Mouse (Mus musculus) liver, embryonic 11.5 days (tissue): ENCODE measurements around the gene Olfr705. TPM values are rescaled to one million over a fixed set of nuclear protein-coding genes. Genes with fewer than 3 reads are reported as not detected.

Experiments
- polyA plus RNA-seq: library from polyadenylated mRNA; unstranded; fragments of >200 nt; fragmentation: Nextera tagmentation; extraction: Ambion mirVana; gene quantifications from 2 replicates; pipeline ENCODE4 v1.2.1, GENCODE M21; 2014

Olfr705 gene
- polyA plus RNA-seq, 1 experiment from 2014 or later = not detected

Other genes starting within 250 kb of the Olfr705 start
- not detected in 2 replicates for gene Olfr693, start 196.3 kb downstream of the Olfr705 start, polyA plus RNA-seq
- gene Olfr694, start 185.1 kb downstream of the Olfr705 start, polyA plus RNA-seq = not detected in 2 replicates
- gene Olfr695, start 160.5 kb downstream of the Olfr705 start, polyA plus RNA-seq = not detected in 2 replicates
- not detected in 2 replicates for gene Olfr697, start 134.4 kb downstream of the Olfr705 start, polyA plus RNA-seq
- gene Olfr698, start 121.5 kb downstream of the Olfr705 start, polyA plus RNA-seq = not detected in 2 replicates
- not detected in 2 replicates for gene Olfr699, start 83.7 kb downstream of the Olfr705 start, polyA plus RNA-seq
- not detected in 2 replicates for gene Olfr700, start 68.1 kb downstream of the Olfr705 start, polyA plus RNA-seq
- gene Olfr701, start 62.8 kb downstream of the Olfr705 start, polyA plus RNA-seq = not detected in 2 replicates
- not detected in 2 replicates for gene Olfr702, start 43.0 kb downstream of the Olfr705 start, polyA plus RNA-seq
- not detected in 2 replicates for gene Olfr703, start 33.5 kb downstream of the Olfr705 start, polyA plus RNA-seq
- not detected in 2 replicates for gene Olfr704, start 13.7 kb downstream of the Olfr705 start, polyA plus RNA-seq
- gene Olfr706, start 11.3 kb upstream of the Olfr705 start, polyA plus RNA-seq = not detected in 2 replicates
- not detected in 2 replicates for gene Olfr707, start 24.4 kb upstream of the Olfr705 start, polyA plus RNA-seq
- gene Olfr1532-ps1, start 31.1 kb upstream of the Olfr705 start, polyA plus RNA-seq = not detected in 2 replicates
- not detected in 2 replicates for gene Olfr709-ps1, start 55.3 kb upstream of the Olfr705 start, polyA plus RNA-seq
- gene Olfr710, start 71.4 kb upstream of the Olfr705 start, polyA plus RNA-seq = not detected in 2 replicates
- gene Olfr6, start 87.0 kb upstream of the Olfr705 start, polyA plus RNA-seq = not detected in 2 replicates
- gene Olfr711, start 98.6 kb upstream of the Olfr705 start, polyA plus RNA-seq = not detected in 2 replicates
- gene Olfr2, start 129.2 kb upstream of the Olfr705 start, polyA plus RNA-seq = not detected in 2 replicates
- not detected in 2 replicates for gene Olfr713, start 154.3 kb upstream of the Olfr705 start, polyA plus RNA-seq
- gene Olfr714, start 194.1 kb upstream of the Olfr705 start, polyA plus RNA-seq = not detected in 2 replicates
- gene Olfr17, start 216.3 kb upstream of the Olfr705 start, polyA plus RNA-seq = not detected in 2 replicates
- gene Olfr715b, start 233.5 kb upstream of the Olfr705 start, polyA plus RNA-seq = not detected in 2 replicates